Mouse (Mus musculus): ENCODE results near the gene Ddx11. TPM values are rescaled to one million over a fixed set of nuclear protein-coding genes. Genes with fewer than 3 reads are reported as not detected.
"Not testable (repeated sequence)": the region's sequence is repeated elsewhere in the genome, so short reads cannot be mapped to it uniquely, and the experiment has no call there.

Ddx11 gene
- polyA plus RNA-seq, 1 experiment = 4.7 TPM

GRCm38 (mm10) chr17:66130371-66130770 is 7.1 kb downstream of the Ddx11 start:
- H3K4me2 ChIP-seq (ENCODE audit: low read depth) = no peak overlapping the region

GRCm38 (mm10) chr17:66131212-66131611 is 7.9 kb downstream of the Ddx11 start:
- Histone ChIP-seq H3K79me2 (ENCODE audit: control insufficient read depth, insufficient read depth) (no peaks in the 10 kb centered on the region), H3K4me2 (ENCODE audit: low read depth) (no peak overlapping the region), H3K27me3 (ENCODE audit: control insufficient read depth, insufficient read depth, insufficient read length) (no peaks in the 10 kb centered on the region), H3K4me3 (no peak overlapping the region), H3ac (ENCODE audit: control insufficient read depth, insufficient read length) (no peak overlapping the region), H3K36me3 (ENCODE audit: control insufficient read depth, insufficient read depth) (peaks cover 23% of the 10 kb centered on the region)
- TF ChIP-seq SRF (IDR thresholded peaks at IDR 0.05; ENCODE audit: control insufficient read depth, insufficient read length, low read depth) = no peak
- TF ChIP-seq TCF3 (IDR thresholded peaks at IDR 0.05; ENCODE audit: insufficient read length, low read depth) = no peak
- no peak for TF ChIP-seq CEBPB (IDR thresholded peaks at IDR 0.05; ENCODE audit: insufficient read depth, poor library complexity, severe bottlenecking)
- TF ChIP-seq TCF12 (IDR thresholded peaks at IDR 0.05; ENCODE audit: insufficient read depth, poor library complexity, severe bottlenecking) = no peak
- TF ChIP-seq USF1 (IDR thresholded peaks at IDR 0.05; ENCODE audit: low read depth) = no peak
- no peak for TF ChIP-seq REST (IDR thresholded peaks at IDR 0.05; ENCODE audit: insufficient read depth, insufficient read length)
- no peak for TF ChIP-seq MYOG (IDR thresholded peaks at IDR 0.05; ENCODE audit: control insufficient read depth in 1 of 3, insufficient read depth in 1 of 3, insufficient read length in 2 of 3, low read depth in 2 of 3)
- TF ChIP-seq POLR2AphosphoS2 (IDR thresholded peaks at IDR 0.05; ENCODE audit: insufficient read length, low read depth) = no peak
- TF ChIP-seq MAX (IDR thresholded peaks at IDR 0.05; ENCODE audit: low read depth) = no peak
- TF ChIP-seq POLR2A (IDR thresholded peaks at IDR 0.05; ENCODE audit: insufficient read length, low read depth) = no peak

More at GRCm38 (mm10) chr17:66130371-66130770, 7.1 kb downstream of the Ddx11 start:
- H3ac ChIP-seq (ENCODE audit: control insufficient read depth, insufficient read length) = no peak overlapping the region
- peaks cover 2% of the 10 kb centered on the region for H3K79me2 ChIP-seq (ENCODE audit: control insufficient read depth, insufficient read depth)
- H3K36me3 ChIP-seq (ENCODE audit: control insufficient read depth, insufficient read depth) = peaks cover 23% of the 10 kb centered on the region
- no peak for TF ChIP-seq CEBPB (IDR thresholded peaks at IDR 0.05; ENCODE audit: insufficient read depth, poor library complexity, severe bottlenecking)
- no peak for TF ChIP-seq POLR2AphosphoS2 (IDR thresholded peaks at IDR 0.05; ENCODE audit: insufficient read length, low read depth)
- TF ChIP-seq REST (IDR thresholded peaks at IDR 0.05; ENCODE audit: insufficient read depth, insufficient read length) = no peak
- no peak for TF ChIP-seq TCF12 (IDR thresholded peaks at IDR 0.05; ENCODE audit: insufficient read depth, poor library complexity, severe bottlenecking)
- no peak for TF ChIP-seq MYOD1 (IDR thresholded peaks at IDR 0.05; ENCODE audit: control insufficient read depth in 1 of 3, insufficient read length in 2 of 3, low read depth in 2 of 3)
- no peak for TF ChIP-seq USF1 (IDR thresholded peaks at IDR 0.05; ENCODE audit: low read depth)
- TF ChIP-seq MAX (IDR thresholded peaks at IDR 0.05; ENCODE audit: low read depth) = no peak
- TF ChIP-seq TCF3 (IDR thresholded peaks at IDR 0.05; ENCODE audit: insufficient read length, low read depth) = no peak
- TF ChIP-seq MYOG (IDR thresholded peaks at IDR 0.05; ENCODE audit: control insufficient read depth in 1 of 3, insufficient read depth in 1 of 3, insufficient read length in 2 of 3, low read depth in 2 of 3) = no peak
- no peak for TF ChIP-seq E2F4 (IDR thresholded peaks at IDR 0.05; ENCODE audit: insufficient read depth)
- H3K27me3 ChIP-seq (ENCODE audit: control insufficient read depth, insufficient read depth, insufficient read length) = no peaks in the 10 kb centered on the region
- H3K4me3 ChIP-seq = no peak overlapping the region

- not testable (repeated sequence) for H3K4me3 ChIP-seq; H3K36me3 ChIP-seq (ENCODE audit: control insufficient read depth, insufficient read depth); H3K79me2 ChIP-seq (ENCODE audit: control insufficient read depth, insufficient read depth); H3K4me2 ChIP-seq (ENCODE audit: low read depth); H3K27me3 ChIP-seq (ENCODE audit: control insufficient read depth, insufficient read depth, insufficient read length); H3ac ChIP-seq (ENCODE audit: control insufficient read depth, insufficient read length)
These were observed 29.7 kb downstream of the Ddx11 start for GRCm38 (mm10) chr17:66152706-66153662.

GRCm38 (mm10) chr17:66153735-66154423 is 30.6 kb downstream of the Ddx11 start:
- not testable (repeated sequence) for H3K4me3 ChIP-seq; H3K4me2 ChIP-seq (ENCODE audit: low read depth); H3K36me3 ChIP-seq (ENCODE audit: control insufficient read depth, insufficient read depth); H3ac ChIP-seq (ENCODE audit: control insufficient read depth, insufficient read length); H3K79me2 ChIP-seq (ENCODE audit: control insufficient read depth, insufficient read depth); H3K27me3 ChIP-seq (ENCODE audit: control insufficient read depth, insufficient read depth, insufficient read length)

- Histone ChIP-seq H3K27me3 (ENCODE audit: control insufficient read depth, insufficient read depth, insufficient read length) (no peaks in the 10 kb centered on the region), H3K79me2 (ENCODE audit: control insufficient read depth, insufficient read depth) (no peaks in the 10 kb centered on the region), H3K36me3 (ENCODE audit: control insufficient read depth, insufficient read depth) (no peaks in the 10 kb centered on the region), H3K4me2 (ENCODE audit: low read depth) (no peak overlapping the region), H3K4me3 (no peak overlapping the region), H3ac (ENCODE audit: control insufficient read depth, insufficient read length) (no peak overlapping the region)
- no peak for TF ChIP-seq MYOD1 (IDR thresholded peaks at IDR 0.05; ENCODE audit: control insufficient read depth in 1 of 3, insufficient read length in 2 of 3, low read depth in 2 of 3)
- TF ChIP-seq MAX (IDR thresholded peaks at IDR 0.05; ENCODE audit: low read depth) = no peak
- TF ChIP-seq USF1 (IDR thresholded peaks at IDR 0.05; ENCODE audit: low read depth) = no peak
- TF ChIP-seq POLR2A (IDR thresholded peaks at IDR 0.05; ENCODE audit: insufficient read length, low read depth) = no peak
- no peak for TF ChIP-seq TCF12 (IDR thresholded peaks at IDR 0.05; ENCODE audit: insufficient read depth, poor library complexity, severe bottlenecking)
- TF ChIP-seq TCF3 (IDR thresholded peaks at IDR 0.05; ENCODE audit: insufficient read length, low read depth) = no peak
- no peak for TF ChIP-seq E2F4 (IDR thresholded peaks at IDR 0.05; ENCODE audit: insufficient read depth)
- TF ChIP-seq MYOG (IDR thresholded peaks at IDR 0.05; ENCODE audit: control insufficient read depth in 1 of 3, insufficient read depth in 1 of 3, insufficient read length in 2 of 3, low read depth in 2 of 3) = no peak
These were observed 31.6 kb downstream of the Ddx11 start for GRCm38 (mm10) chr17:66154876-66155275.
